Mouse (Mus musculus) T-cell, adult 2 months (primary cell): Measurements from ENCODE around the gene Rap2c.

ENCODE experiments used
- DNase-seq: peaks from one replicate; pipeline ENCODE4 v3.0.0; 2022; ENCODE audit warnings: low spot score

Rap2c gene

DNA sequence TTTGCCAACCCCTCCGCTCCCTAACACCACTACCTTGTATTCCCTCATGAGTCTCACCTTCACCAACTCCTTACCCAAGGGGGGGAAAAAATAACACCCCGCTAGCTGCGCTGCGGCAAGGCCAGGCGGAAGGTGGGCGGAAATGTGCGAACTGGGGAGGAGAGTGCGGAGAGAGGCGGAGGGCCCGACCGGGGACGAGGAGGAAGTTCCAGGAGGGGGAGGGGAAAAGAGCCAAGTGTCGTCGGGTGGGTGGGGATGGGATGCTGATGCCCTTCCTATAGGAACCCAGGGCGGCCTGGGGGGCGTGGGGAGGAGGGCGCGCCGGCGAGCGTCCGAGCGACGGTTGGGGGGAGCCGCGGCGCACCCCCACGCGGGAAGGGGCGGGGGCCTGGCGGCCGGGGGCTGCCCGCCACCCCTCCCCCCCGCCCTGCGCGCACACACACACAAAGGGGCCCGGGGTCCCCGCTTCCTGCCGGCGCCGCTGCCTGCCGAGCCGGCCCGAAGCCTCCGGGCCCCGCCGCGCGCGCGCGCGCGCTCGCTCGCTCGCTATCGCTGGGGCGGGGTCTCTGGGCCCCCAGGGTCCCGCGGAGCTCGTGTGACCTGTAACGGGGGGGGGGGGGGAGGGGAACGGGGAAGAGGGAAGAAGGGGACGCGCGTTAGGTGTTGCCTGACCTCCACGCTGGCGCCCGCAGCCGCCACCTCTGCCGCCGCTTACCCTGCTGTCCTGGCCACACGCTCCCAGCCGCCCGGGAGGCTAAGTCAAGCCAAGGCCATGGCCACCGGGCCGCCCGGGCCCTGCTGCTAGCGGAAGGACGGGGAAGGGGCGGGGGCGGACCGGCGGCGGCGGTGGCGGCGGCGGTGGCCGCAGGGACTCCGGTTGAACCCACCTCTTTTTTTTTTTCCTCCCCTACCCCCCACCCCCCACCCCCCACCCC lies at the start of gene Rap2c:
Gene Rap2c, minus strand, starts transcription at position 168 of the 935 bp plus-strand sequence.
- DNase-seq = peak; percentile 77

- DNase-seq = no peak
Measured at GRCm38 (mm10) chrX:51066539-51067286, 48.9 kb upstream of the Rap2c start.

DNA sequence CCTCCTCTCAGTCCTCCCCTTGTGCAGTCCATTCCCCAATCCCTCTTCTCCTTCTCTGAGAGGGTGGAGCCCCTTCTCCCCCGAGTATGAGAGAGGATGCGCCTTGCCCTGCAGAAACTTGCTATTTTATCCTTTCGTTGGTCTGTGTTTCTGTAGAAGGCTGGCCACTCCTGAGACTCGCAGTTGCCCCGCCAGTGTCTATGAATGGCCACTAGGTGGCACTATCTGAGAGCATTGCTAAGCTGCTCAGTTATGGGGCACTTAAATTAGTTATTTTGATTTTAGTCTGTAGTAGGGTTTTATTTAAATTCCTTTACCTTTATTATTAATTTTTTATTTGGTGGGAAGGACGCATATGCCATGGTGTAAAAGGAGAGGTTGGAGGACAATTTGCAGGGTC lies 48.0 kb upstream of the Rap2c start:
- DNase-seq = peak; percentile 24

DNA sequence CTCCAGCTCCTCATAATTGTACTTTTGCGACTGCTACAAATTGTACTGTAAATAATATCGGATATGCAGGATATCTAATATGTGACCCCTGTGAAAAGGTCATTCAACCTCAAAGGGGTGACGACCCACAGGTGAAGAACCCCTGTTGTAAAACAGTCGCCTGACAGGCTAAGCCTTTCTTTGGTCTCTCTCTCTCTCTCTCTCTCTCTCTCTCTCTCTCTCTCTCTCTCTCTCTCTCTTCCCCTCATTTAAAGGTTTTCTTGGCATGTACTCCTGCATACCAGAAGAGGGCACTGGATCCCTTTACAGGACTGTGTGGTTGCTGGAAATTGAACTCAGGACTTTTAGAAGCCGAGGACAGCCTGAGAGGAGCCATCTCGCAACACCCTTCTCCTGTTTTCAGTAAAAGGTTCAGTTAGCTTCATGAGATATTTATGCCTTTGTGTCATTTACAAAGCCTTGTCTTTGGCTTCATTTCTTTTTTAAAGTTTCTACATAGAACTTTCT lies 47.4 kb upstream of the Rap2c start:
- no peak for DNase-seq

DNA sequence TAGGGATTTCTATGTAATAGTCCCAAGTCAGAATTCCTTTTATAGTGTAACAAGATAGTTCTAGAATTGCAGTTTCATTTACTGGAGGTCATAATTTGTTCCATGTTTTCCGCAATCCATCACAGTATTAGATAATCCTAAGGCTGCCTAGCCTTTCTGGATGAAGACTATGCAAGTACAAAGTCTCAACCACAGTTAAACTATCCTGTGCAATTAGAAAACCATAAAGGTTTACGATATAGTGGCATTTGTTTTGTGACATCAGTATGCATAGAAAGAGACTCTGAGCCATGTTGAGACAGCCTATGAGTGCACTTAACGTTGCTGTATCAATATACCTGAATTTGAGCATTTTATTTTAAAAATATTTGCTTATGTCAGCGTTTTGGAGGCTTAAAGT lies 42.4 kb upstream of the Rap2c start:
- DNase-seq = no peak

DNA sequence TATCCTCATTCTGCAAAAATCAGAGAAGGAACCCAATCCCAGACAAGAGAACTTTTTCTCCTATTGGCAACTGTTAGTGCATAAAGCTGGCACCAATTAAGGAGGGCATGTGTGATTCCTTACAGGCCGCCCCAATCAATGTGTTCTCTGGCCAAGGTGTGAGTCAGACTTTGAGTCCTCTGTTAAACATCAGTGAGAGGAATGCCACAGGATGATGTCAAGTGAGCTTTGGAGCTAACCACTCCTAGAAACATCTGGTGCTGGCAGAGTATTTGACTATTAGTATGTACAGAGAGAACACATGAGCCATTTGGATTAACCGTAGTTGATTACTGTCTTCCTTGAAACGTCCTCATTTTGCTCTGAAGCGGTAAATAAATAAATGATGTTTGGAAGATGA lies 40.9 kb upstream of the Rap2c start:
- DNase-seq = no peak

DNA sequence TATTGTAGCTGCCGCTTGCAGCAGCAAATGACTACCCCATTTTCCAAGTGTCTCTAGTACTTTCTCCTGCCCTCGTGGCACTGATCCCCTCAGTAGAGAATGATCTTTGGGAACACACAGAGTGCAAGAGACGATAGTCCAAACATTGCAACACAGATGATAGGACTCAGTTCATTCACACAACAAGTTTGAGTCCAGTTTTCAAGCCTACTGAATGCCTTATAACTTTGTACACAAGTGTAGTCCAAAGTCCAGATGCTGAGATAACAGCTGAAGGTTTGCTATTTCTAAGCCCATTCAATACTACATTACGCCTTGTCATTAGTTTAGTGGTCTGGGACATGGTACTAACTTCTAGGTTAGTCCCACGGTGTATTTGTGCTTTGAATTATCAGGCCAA lies 40.5 kb upstream of the Rap2c start:
- DNase-seq = no peak

DNA sequence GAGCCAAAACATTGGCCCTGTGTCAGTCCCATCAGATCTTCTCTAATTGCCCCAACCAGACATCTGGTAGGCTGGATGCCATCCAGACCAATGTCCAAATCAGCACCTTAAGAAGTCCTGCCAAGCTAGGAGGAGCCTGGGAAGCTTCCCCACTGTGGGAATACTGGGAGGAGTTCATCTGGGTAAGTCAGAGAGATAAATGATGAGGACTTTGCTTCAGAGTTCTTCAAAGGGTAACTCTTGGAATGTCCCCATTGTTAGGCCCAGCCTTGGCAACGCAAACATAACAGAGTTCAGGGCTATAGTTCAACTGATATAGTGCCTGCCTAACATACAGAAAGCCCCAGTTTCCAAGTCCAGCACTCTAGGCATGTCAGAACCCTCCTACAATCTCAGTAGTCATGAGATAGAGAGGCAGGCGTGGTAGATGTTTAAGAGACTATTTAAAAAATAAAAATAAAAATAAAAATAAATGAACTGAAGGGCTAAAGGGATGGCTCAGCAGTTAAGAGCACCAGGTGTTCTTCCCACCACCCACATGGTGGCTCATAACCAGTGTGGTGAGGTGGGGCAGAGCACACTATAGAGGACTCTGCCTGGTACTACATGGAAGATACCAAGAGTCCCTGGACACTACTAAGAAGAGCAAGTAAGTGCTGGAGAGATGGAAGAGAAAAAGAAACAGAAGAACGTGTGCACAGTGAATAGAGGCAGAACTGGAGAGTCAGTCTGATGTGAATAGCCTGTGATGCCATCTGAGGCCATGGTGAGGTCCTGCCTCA lies 34.1 kb upstream of the Rap2c start:
- no peak for DNase-seq

DNA sequence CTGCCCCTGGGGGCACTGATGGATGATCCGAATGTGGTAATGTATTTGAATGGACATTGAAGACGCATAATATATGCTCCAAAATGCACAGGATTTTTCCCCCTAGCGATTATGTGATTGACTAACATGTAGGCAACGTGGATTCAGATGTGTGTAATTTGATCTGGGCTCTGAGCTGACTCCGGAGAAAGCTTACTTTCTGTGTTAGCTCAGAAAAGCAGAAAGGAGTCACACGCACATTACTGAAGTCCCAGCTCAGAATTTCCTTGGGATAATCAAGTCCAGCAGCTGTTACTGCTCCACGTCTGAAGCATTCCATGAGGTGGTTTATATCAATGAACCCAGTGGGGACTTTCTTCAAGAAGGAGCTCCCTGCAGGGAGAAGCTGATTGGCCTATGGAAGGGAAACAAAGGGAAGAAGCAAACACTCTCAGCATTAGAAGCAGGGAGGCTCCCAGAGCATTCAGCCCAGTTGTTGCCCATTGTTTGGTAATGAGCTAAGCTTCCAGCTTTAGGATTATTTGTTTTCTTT lies 17.9 kb upstream of the Rap2c start:
- no peak for DNase-seq

DNA sequence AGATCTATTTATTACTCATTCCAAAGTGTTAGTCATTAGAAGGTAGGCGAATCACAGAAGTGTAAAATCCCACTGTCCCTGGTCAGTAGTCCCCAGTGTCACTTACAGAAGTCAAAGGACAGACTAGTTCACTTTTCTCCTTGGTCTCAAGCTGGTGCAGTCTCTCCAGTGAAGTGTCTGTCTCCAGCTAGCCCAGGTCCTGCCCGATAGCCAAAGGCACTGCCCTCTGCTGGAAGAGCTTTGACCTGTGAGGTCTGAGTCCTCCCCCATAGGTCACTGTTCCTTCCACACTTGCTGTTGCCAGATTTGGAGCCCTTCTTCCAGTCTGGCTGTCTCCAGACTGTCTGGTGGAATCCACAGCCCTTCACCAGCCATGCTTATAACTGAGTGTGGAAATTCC lies 2.1 kb upstream of the Rap2c start:
- no peak for DNase-seq

- DNase-seq = peak; percentile 77
Measured at GRCm38 (mm10) chrX:51018786-51019179, 965 bp upstream of the Rap2c start.

DNA sequence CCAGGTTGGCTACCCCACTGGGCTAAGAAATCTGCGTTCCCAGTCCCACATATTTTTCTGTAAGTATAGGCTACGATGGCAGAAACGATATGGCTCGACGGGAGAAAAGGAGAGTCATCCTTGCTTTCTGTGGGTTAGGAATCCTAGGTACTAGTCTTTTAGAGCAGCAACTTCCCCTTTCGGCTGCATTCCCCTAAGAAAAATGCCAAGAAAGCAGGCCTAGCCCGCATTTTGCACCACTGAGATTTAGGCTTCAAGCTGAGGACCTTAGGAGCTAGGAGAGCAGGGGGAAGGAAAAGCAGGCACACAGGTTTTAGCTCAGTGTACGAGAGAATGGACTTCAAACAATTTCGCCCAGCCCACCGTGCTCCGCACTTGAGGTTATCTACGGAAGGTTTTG lies 892 bp downstream of the Rap2c start:
- DNase-seq = no peak

GRCm38 (mm10) chrX:51012280-51012679 lies 5.5 kb downstream of the Rap2c start:
- DNase-seq = no peak

GRCm38 (mm10) chrX:51010323-51010722 lies 7.5 kb downstream of the Rap2c start:
- no peak for DNase-seq

- DNase-seq = no peak
Measured at GRCm38 (mm10) chrX:51000791-51001190, 17.0 kb downstream of the Rap2c start.

- no peak for DNase-seq
Measured at GRCm38 (mm10) chrX:50995310-50995709, 22.5 kb downstream of the Rap2c start.

DNA sequence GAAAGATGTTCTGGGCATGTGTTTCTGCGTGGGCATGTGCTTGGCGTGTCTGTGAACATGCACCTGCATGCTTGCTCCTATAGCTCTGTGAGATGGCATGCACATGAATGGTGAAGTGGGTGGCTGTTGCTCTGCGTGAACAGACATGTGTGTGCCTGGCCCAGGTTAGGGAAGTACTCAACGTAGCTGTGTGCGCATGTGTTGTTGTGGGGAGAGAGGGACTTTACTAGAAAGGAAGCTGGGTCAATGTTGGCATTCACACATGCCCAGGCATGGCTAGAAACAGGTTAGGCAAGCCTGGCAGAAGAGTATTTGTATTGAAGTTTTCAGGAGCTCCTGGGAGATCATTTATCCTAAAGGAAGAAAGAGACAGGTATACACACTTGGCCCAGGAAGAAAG lies 26.5 kb downstream of the Rap2c start:
- DNase-seq = no peak

- DNase-seq = no peak
Measured at GRCm38 (mm10) chrX:50989940-50990339, 27.9 kb downstream of the Rap2c start.

DNA sequence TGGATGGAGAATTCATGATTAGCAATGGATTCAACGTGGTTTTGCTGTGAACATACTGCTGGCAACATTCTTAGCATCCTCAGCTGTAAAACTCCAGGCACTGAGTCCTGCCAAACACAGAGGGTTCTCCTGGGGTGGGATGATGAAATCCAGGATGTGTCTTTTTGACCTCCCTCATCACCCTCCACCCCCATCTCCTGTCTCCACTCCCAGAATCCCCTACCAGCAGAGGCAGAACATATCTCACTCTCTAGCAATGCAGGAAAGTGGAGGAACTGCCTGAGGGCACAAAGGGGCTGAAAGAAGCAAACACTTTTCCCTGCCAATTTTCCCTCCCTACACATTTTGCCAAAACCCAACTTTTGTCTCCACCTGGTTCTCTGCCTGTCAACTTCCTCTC lies 29.2 kb downstream of the Rap2c start:
- DNase-seq = no peak

- no peak for DNase-seq
Measured at GRCm38 (mm10) chrX:50978428-50978827, 39.4 kb downstream of the Rap2c start.

DNA sequence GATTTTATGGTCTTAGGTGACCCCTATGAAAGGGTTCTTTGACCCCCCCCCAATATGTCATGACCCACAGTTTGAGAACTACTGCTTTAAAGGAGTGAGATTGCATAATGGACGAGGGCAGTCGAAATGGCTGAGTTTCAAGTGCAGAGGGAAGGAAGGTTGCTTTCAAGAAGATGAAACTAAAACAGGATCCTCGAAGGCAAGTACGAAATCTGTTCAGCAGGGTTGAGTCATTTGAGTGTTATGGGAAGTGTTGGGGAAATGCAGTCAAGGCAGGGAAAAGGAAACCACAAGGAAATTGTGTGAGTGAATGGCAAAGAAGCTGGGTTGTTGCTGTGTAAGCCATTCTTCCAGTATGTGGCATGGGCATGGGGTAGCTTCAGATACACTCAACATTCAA lies 45.7 kb downstream of the Rap2c start:
- no peak for DNase-seq

DNA sequence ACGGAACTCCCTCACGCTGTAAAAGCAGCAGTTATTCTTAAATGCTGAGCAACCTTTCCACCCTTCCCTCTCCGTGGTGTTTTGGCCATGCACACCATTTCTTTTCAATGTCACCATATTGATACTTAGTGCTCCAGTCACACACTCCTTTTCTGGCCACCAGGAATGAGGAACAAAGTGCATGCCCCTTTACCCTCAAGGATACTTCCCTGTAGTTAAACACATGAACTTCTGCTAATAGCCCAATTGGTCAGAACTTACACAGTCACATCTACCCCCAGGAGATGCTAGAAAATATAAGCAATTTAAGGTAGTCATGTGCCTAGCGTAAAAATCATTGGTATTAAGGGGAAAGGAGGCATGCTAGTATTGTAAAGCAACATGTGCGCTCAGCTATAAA lies 47.9 kb downstream of the Rap2c start:
- no peak for DNase-seq
